Mouse (Mus musculus) myocyte (in vitro differentiated cells): ENCODE measurements around the gene Pcsk1n.

Source experiments
- CEBPB ChIP-seq: IDR thresholded peaks from 2 replicates; pipeline ENCODE4 v1.6.1; 2011; ENCODE audit warnings: mild to moderate bottlenecking, moderate library complexity; ENCODE audit not compliant: poor library complexity, insufficient read depth, severe bottlenecking
- E2F4 ChIP-seq: IDR thresholded peaks from one replicate; pipeline ENCODE4 v1.6.1; 2011; ENCODE audit warnings: mild to moderate bottlenecking, control low read depth, moderate library complexity; ENCODE audit not compliant: insufficient read depth
- MAX ChIP-seq: IDR thresholded peaks from one replicate; pipeline ENCODE4 v1.6.1; 2011; ENCODE audit warnings: low read depth, mild to moderate bottlenecking, control low read depth
- MYOD1 ChIP-seq, 3 experiments: IDR thresholded peaks; one replicate each; pipeline ENCODE4 v1.6.1; 2011; ENCODE audit warnings: control low read depth in 2 of 3, low read depth in 2 of 3, mild to moderate bottlenecking in 2 of 3, moderate library complexity in 1 of 3; ENCODE audit not compliant: insufficient read length in 2 of 3, control insufficient read depth in 1 of 3
- MYOG ChIP-seq, 3 experiments: IDR thresholded peaks; one replicate each; pipeline ENCODE4 v1.6.1; 2011; ENCODE audit warnings: control low read depth in 2 of 3, low read depth in 2 of 3, mild to moderate bottlenecking in 2 of 3; ENCODE audit not compliant: insufficient read length in 2 of 3, control insufficient read depth in 1 of 3, insufficient read depth in 1 of 3
- POLR2A ChIP-seq: IDR thresholded peaks from one replicate; pipeline ENCODE4 v1.6.1; 2011; ENCODE audit warnings: low read depth, mild to moderate bottlenecking, control low read depth, moderate library complexity; ENCODE audit not compliant: insufficient read length
- POLR2AphosphoS2 ChIP-seq: IDR thresholded peaks from one replicate; pipeline ENCODE4 v1.6.1; 2011; ENCODE audit warnings: low read depth, control low read depth; ENCODE audit not compliant: insufficient read length
- REST ChIP-seq: IDR thresholded peaks from one replicate; pipeline ENCODE4 v1.6.1; 2011; ENCODE audit warnings: mild to moderate bottlenecking, control low read depth, moderate library complexity; ENCODE audit not compliant: insufficient read depth, insufficient read length
- TCF12 ChIP-seq: IDR thresholded peaks from one replicate; pipeline ENCODE4 v1.6.1; 2011; ENCODE audit warnings: mild to moderate bottlenecking, control low read depth; ENCODE audit not compliant: poor library complexity, insufficient read depth, severe bottlenecking
- USF1 ChIP-seq: IDR thresholded peaks from one replicate; pipeline ENCODE4 v1.6.1; 2011; ENCODE audit warnings: low read depth, mild to moderate bottlenecking, control low read depth, moderate library complexity

GRCm38 (mm10) chrX:7945618-7946017, 26.0 kb downstream of the Pcsk1n start:
- TF ChIP-seq POLR2A (no peak), E2F4 (no peak), MYOD1 (IDR thresholded peaks at IDR 0.05; ENCODE audit: control insufficient read depth in 1 of 3, insufficient read length in 2 of 3, low read depth in 2 of 3) (no peak), MYOG (IDR thresholded peaks at IDR 0.05; ENCODE audit: control insufficient read depth in 1 of 3, insufficient read depth in 1 of 3, insufficient read length in 2 of 3, low read depth in 2 of 3) (no peak), CEBPB (no peak), POLR2AphosphoS2 (no peak), MAX (no peak), USF1 (no peak), REST (no peak), TCF12 (no peak)
